Mouse (Mus musculus): ENCODE data around the gene Ccl22.

GRCm38 (mm10) chr8:94749942-94750341, 4.6 kb downstream of the Ccl22 start:
- no peak for TF ChIP-seq CEBPB (IDR thresholded peaks at IDR 0.05; ENCODE audit: insufficient read depth, poor library complexity, severe bottlenecking)
- TF ChIP-seq POLR2A (IDR thresholded peaks at IDR 0.05; ENCODE audit: insufficient read length, low read depth) = no peak
- no peak for TF ChIP-seq MYOD1 (IDR thresholded peaks at IDR 0.05; ENCODE audit: control insufficient read depth in 1 of 3, insufficient read length in 2 of 3, low read depth in 2 of 3)
- TF ChIP-seq MYOG (IDR thresholded peaks at IDR 0.05; ENCODE audit: control insufficient read depth in 1 of 3, insufficient read depth in 1 of 3, insufficient read length in 2 of 3, low read depth in 2 of 3) = no peak
- TF ChIP-seq TCF12 (IDR thresholded peaks at IDR 0.05; ENCODE audit: insufficient read depth, poor library complexity, severe bottlenecking) = no peak
- TF ChIP-seq E2F4 (IDR thresholded peaks at IDR 0.05; ENCODE audit: insufficient read depth) = no peak
- TF ChIP-seq REST (IDR thresholded peaks at IDR 0.05; ENCODE audit: insufficient read depth, insufficient read length) = no peak
- TF ChIP-seq MAX (IDR thresholded peaks at IDR 0.05; ENCODE audit: low read depth) = no peak
- TF ChIP-seq TCF3 (IDR thresholded peaks at IDR 0.05; ENCODE audit: insufficient read length, low read depth) = no peak
